Mouse (Mus musculus) forebrain, postnatal 0 days (tissue): ENCODE results near the gene Lsamp. TPM values are rescaled to one million over a fixed set of nuclear protein-coding genes. Genes with fewer than 3 reads are reported as not detected.

Source experiments
- ATAC-seq: fragments of 200-750 bp; cut with Nextera tagmentation; 2 replicates; pipeline ENCODE4 v1.8.0; 2017; ENCODE audit warnings: mild to moderate bottlenecking, moderate library complexity
- DNase-seq: peaks from one replicate; pipeline ENCODE4 v3.0.0-alpha.2; 2015
- H3K27ac ChIP-seq: fragments of 300-500 bp; sonication (generic); 2 replicates; pipeline ENCODE4 v1.5.1; 2014; ENCODE audit warnings: low read depth, mild to moderate bottlenecking, antibody characterized with exemption, low read length, moderate library complexity, mixed read lengths
- H3K27me3 ChIP-seq: fragments of 300-500 bp; sonication (generic); 2 replicates; pipeline ENCODE4 v1.6.1; 2014; ENCODE audit warnings: mild to moderate bottlenecking, low read length, mixed read lengths; ENCODE audit not compliant: insufficient read depth
- H3K36me3 ChIP-seq: fragments of 300-500 bp; sonication (generic); 2 replicates; pipeline ENCODE4 v1.6.1; 2014; ENCODE audit warnings: mild to moderate bottlenecking, moderate library complexity; ENCODE audit not compliant: insufficient read depth
- H3K4me1 ChIP-seq: fragments of 300-500 bp; sonication (generic); 2 replicates; pipeline ENCODE4 v1.6.1; 2014; ENCODE audit warnings: antibody characterized with exemption; ENCODE audit not compliant: insufficient read depth
- H3K4me2 ChIP-seq: fragments of 300-500 bp; sonication (generic); 2 replicates; pipeline ENCODE4 v1.6.1; 2014; ENCODE audit warnings: low read depth, mild to moderate bottlenecking, moderate library complexity
- H3K4me3 ChIP-seq: fragments of 300-500 bp; sonication (generic); 2 replicates; pipeline ENCODE4 v1.5.1; 2014; ENCODE audit warnings: low read depth, low read length, mixed read lengths
- H3K9ac ChIP-seq: fragments of 300-500 bp; sonication (generic); 2 replicates; pipeline ENCODE4 v1.6.1; 2014; ENCODE audit warnings: mild to moderate bottlenecking
- H3K9me3 ChIP-seq: fragments of 300-500 bp; sonication (generic); 2 replicates; pipeline ENCODE4 v1.6.1; 2016; ENCODE audit warnings: low read length
- CTCF ChIP-seq: sonication (generic); IDR thresholded peaks from 2 replicates; pipeline ENCODE4 v1.5.1; 2016; ENCODE audit warnings: antibody characterized with exemption, control low read depth, low read depth
- WGBS: fragments of 180-500 bp; shearing (Covaris S2); extraction: QIAGEN DNeasy Blood & Tissue Kit; methylation state at CpG from one replicate; pipeline ENCODE4 v1.1.7; 2014; 5-methylcytosine and 5-hydroxymethylcytosine counted together
- polyA plus RNA-seq: library from polyadenylated mRNA; unstranded; fragments of >200 nt; fragmentation: Nextera tagmentation; extraction: Ambion mirVana; gene quantifications from 2 replicates; pipeline ENCODE4 v1.2.1, GENCODE M21; 2015
- total RNA-seq: library from RNA; depleted of rRNA; stranded (reverse); fragments of >200 nt; gene quantifications from 2 replicates; pipeline ENCODE4 v1.2.3, GENCODE M21; 2014

Gene Lsamp
- total and polyA plus RNA-seq, 2 experiments from 2014 or later, result 74.0 to 157 TPM

DNA sequence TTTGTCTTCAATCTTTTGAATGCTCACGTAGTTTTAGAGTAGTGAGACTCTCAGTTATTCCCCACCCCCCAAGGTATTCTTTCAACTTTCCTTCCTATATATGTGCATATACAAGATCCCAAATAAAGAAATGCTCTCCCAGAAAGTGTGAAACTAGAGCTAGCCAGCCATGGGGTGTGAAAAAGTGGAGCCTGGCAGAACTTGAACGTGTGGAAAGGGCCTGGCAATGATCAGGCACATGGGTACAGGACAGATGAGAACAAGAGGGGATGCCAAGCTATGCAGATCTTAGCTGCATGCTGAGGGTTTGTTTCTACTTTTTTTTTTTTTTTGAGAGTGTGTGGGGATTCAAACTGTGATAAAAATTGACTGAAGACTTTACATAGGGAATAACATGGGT, 1916.6 kb downstream of the Lsamp start:
- H3K4me2 ChIP-seq, result no peak overlapping the region
- H3K27me3 ChIP-seq, result no peaks in the 10 kb centered on the region
- DNase-seq (peak; percentile 66), ATAC-seq (peak; percentile 92)
- H3K9me3 ChIP-seq, result no peaks in the 10 kb centered on the region
- no peak overlapping the region for H3K9ac ChIP-seq
- no peak for TF ChIP-seq CTCF
- H3K36me3 ChIP-seq, result no peaks in the 10 kb centered on the region
- H3K4me3 ChIP-seq, result no peak overlapping the region
- H3K4me1 ChIP-seq, result 0 out of 2 replicates have a peak, but pooled peaks cover 4% of the 10 kb centered on the region
- no peak overlapping the region for H3K27ac ChIP-seq
- WGBS, result 47% methylated on average over 2 of the region's 2 CpGs

DNA sequence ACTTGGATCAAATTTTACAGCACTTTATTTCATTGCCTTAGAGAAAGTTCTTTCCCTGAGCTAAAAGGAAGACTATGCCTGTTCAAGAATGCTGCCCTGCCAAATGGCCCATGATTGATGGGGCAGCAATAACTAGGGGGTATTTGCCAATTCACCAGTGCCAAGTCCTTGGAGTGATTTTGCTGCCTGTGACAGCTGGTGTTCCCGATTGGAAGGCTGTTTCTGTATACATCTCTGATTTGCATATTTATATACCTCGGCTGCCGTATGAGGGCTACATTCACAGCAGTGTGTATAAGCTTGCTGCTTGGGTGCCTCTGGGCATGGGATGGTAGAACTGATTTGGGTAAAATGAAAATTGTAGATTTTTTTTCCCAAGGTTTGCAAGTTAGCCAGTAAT, 1919.5 kb downstream of the Lsamp start:
- Histone ChIP-seq H3K9ac (no peak overlapping the region), H3K36me3 (no peaks in the 10 kb centered on the region), H3K4me1 (0 out of 2 replicates have a peak, but pooled peaks cover 4% of the 10 kb centered on the region), H3K4me3 (no peak overlapping the region), H3K4me2 (no peak overlapping the region), H3K27me3 (no peaks in the 10 kb centered on the region), H3K27ac (no peak overlapping the region), H3K9me3 (no peaks in the 10 kb centered on the region)
- TF ChIP-seq CTCF, result no peak
- ATAC-seq (peak; percentile 56), DNase-seq (peak; percentile 54)
- 13% methylated on average over 3 of the region's 3 CpGs for WGBS

DNA sequence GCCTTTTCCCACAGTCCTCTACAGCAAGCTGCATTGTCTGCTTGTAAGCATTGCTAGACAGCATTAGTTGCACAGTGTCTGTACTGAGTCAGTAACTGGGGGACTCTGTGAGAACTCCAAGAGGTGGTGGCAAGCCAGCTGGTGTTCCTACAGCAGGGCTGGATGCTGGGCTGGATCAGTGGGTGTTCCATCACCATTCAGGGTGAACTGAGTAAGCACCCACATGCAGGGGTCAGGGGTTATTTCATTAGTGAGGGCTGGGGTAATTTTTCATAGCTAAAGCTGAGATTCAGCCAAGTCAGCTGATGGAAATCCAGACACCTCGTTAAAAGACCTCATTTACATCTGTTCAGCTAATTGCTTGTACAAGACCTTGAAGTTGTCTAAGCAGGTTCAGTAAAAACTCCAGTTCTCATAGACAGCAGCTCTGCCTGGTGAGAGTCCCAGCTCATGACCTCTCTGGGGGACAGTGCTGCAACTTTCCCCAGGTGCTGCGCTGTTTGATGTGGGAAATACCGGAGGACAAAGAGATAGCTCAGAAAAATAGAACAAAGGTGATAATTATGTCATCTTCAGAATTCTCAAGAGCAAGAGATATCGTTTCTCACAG, 1928.5 kb downstream of the Lsamp start:
- Histone ChIP-seq H3K9ac (no peak overlapping the region), H3K36me3 (no peaks in the 10 kb centered on the region), H3K9me3 (no peaks in the 10 kb centered on the region), H3K4me3 (no peak overlapping the region), H3K27ac (no peak overlapping the region), H3K27me3 (no peaks in the 10 kb centered on the region), H3K4me1 (0 out of 2 replicates have a peak, but pooled peaks cover 4% of the 10 kb centered on the region), H3K4me2 (no peak overlapping the region)
- 37% methylated on average over 4 of the region's 4 CpGs for WGBS
- DNase-seq (no peak), ATAC-seq (no peak; the same call in 1 of the 2 replicates)
- TF ChIP-seq CTCF, result no peak

DNA sequence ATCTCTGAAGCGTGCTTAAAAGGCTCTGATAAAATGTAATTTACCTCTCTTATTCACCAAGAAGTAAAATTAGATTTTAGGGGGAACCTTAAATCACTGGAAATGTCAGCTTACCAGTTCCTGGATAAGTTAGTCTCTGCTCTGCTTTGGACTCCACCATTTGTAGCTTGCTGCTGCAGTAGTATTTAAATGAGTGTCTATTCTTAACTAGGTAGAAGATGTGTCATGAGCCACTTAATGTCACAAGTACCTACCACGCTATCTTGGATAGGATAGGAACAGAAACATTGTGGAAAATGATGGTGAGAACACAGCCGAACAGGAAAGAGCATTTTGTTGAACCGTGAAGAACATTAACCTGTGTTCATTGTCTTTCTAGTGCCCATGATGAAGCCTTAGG, 1929.2 kb downstream of the Lsamp start:
- Histone ChIP-seq H3K4me1 (0 out of 2 replicates have a peak, but pooled peaks cover 4% of the 10 kb centered on the region), H3K4me3 (no peak overlapping the region), H3K36me3 (no peaks in the 10 kb centered on the region), H3K27me3 (no peaks in the 10 kb centered on the region), H3K4me2 (no peak overlapping the region), H3K9me3 (no peaks in the 10 kb centered on the region), H3K27ac (no peak overlapping the region), H3K9ac (no peak overlapping the region)
- TF ChIP-seq CTCF, result no peak
- 84% methylated on average over 4 of the region's 4 CpGs for WGBS
- DNase-seq (no peak), ATAC-seq (no peak)

DNA sequence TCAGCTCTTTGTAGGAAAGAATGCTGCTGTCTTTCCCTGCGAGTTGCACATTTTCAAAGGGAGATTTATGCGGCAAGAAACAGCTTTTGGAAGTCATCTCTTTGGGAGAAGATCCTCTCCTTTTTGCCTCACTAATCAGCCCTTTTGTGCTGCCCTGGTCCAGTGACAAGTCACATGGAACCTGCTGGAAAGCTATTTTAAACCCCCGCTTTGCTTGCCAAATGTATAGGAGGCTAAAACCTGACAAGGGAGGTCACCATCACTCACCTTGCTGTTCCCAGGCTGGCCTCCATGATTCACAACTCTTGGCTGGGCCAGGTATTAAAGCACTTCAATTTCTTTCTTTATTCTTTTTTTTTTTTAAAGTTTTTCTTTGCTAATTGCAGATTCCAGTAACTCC, 1932.2 kb downstream of the Lsamp start:
- H3K9ac ChIP-seq, result no peak overlapping the region
- H3K4me2 ChIP-seq, result no peak overlapping the region
- 79% methylated on average over 3 of the region's 3 CpGs for WGBS
- H3K4me1 ChIP-seq, result 0 out of 2 replicates have a peak, but pooled peaks cover 4% of the 10 kb centered on the region
- no peak for TF ChIP-seq CTCF
- H3K9me3 ChIP-seq, result no peaks in the 10 kb centered on the region
- no peaks in the 10 kb centered on the region for H3K27me3 ChIP-seq
- H3K27ac ChIP-seq, result no peak overlapping the region
- H3K36me3 ChIP-seq, result no peaks in the 10 kb centered on the region
- ATAC-seq (no peak), DNase-seq (no peak)
- no peak overlapping the region for H3K4me3 ChIP-seq

DNA sequence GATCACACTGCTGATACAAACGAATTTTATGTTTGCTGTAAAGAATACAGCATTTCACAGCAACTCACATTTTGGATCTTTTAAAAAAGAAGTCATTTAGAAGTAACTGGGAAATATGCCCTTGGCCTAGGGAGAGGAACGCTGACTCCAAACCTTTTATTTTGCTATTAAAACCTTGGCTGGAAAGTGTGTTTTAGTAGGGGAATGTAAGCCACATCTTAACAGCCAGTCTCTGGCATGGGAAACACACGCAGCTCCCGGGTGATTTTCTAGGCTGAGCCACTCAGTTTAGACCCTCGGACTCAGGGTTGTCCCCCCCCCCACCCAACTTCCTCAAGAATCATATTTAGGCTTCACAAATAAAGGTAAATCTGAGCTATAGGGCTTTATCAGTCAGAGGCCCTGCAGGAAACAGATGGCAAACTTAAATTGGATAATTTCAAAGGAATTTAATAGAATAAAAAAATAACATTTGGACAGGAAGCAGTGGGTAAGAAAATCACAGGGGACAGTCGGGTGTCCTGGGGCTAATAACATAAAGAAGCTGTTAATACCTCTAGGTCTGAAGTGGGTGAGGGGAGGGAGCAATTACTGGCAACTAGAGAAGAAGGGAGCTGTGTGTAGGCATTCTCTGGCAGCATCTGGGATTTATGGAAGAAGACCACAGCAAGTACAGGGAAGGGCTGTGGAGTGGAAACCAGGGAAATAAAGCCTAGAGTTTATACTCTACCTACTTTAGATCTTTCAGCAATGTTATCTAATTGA, 1933.1 kb downstream of the Lsamp start:
- no peak overlapping the region for H3K27ac ChIP-seq

DNA sequence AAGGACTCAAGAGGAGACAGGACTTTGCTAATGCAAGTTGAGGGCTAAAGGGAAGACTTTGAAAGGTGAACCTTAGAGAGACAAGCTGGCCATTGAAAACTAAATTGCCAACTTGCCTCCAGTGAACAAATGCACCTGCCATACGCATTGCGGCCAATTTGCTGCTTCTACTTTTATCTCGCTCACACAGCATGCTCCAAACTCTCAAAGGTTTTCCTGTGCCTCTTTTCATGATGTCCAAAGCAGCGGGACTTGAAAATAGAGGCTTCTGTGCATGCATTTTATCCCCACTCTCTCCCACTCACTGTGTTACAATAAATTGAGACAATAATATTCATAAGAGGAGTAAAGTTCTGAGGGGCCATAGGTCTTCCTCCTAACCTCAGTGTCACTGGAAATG, 1945.4 kb downstream of the Lsamp start:
- TF ChIP-seq CTCF, result no peak
- no peak for ATAC-seq
- DNase-seq, result no peak

More for the DNA sequence above, 1933.1 kb downstream of the Lsamp start:
- H3K9me3 ChIP-seq, result no peaks in the 10 kb centered on the region
- no peak overlapping the region for H3K9ac ChIP-seq
- DNase-seq (no peak), ATAC-seq (no peak)
- no peaks in the 10 kb centered on the region for H3K36me3 ChIP-seq
- no peaks in the 10 kb centered on the region for H3K27me3 ChIP-seq
- H3K4me3 ChIP-seq, result no peak overlapping the region
- H3K4me2 ChIP-seq, result no peak overlapping the region
- H3K4me1 ChIP-seq, result 0 out of 2 replicates have a peak, but pooled peaks cover 4% of the 10 kb centered on the region
- TF ChIP-seq CTCF, result no peak
- WGBS, result 51% methylated on average over 6 of the region's 6 CpGs

More for the DNA sequence above, 1945.4 kb downstream of the Lsamp start:
- no peaks in the 10 kb centered on the region for H3K4me1 ChIP-seq
- H3K4me2 ChIP-seq, result no peak overlapping the region
- 78% methylated on average over 4 of the region's 4 CpGs for WGBS
- no peak overlapping the region for H3K4me3 ChIP-seq
- H3K9me3 ChIP-seq, result no peaks in the 10 kb centered on the region
- no peak overlapping the region for H3K27ac ChIP-seq
- no peaks in the 10 kb centered on the region for H3K36me3 ChIP-seq
- no peaks in the 10 kb centered on the region for H3K27me3 ChIP-seq
- no peak overlapping the region for H3K9ac ChIP-seq
